Mouse (Mus musculus) lung, embryonic 14.5 days (tissue): ENCODE measurements around the gene Hbb-bh1. TPM values are rescaled to one million over a fixed set of nuclear protein-coding genes. Genes with fewer than 3 reads are reported as not detected.
"Not testable (repeated sequence)": the region's sequence is repeated elsewhere in the genome, so short reads cannot be mapped to it uniquely, and the experiment has no call there.

ENCODE experiments used
- ATAC-seq: fragments of 200-750 bp; cut with Nextera tagmentation; 2 replicates; pipeline ENCODE4 v1.8.0; 2017; ENCODE audit warnings: mild to moderate bottlenecking, moderate TSS enrichment, moderate library complexity; ENCODE audit not compliant: insufficient read depth
- DNase-seq: peaks from one replicate; pipeline ENCODE4 v3.0.0-alpha.2; 2015
- H3K27ac ChIP-seq: fragments of 300-500 bp; sonication (generic); 2 replicates; pipeline ENCODE4 v1.5.1; 2014; ENCODE audit warnings: low read depth, mild to moderate bottlenecking, moderate library complexity
- H3K27me3 ChIP-seq: fragments of 300-500 bp; sonication (generic); 2 replicates; pipeline ENCODE4 v1.6.1; 2014; ENCODE audit warnings: low read length, control low read depth; ENCODE audit not compliant: insufficient read depth
- H3K36me3 ChIP-seq: fragments of 300-500 bp; sonication (generic); 2 replicates; pipeline ENCODE4 v1.6.1; 2014; ENCODE audit warnings: control low read depth; ENCODE audit not compliant: insufficient read depth
- H3K4me1 ChIP-seq: fragments of 300-500 bp; sonication (generic); 2 replicates; pipeline ENCODE4 v1.6.1; 2014; ENCODE audit warnings: antibody characterized with exemption, control low read depth; ENCODE audit not compliant: insufficient read depth
- H3K4me2 ChIP-seq: fragments of 300-500 bp; sonication (generic); 2 replicates; pipeline ENCODE4 v1.6.1; 2014; ENCODE audit warnings: mild to moderate bottlenecking
- H3K4me3 ChIP-seq: fragments of 300-500 bp; sonication (generic); 2 replicates; pipeline ENCODE4 v1.5.1; 2014; ENCODE audit warnings: low read depth, low read length
- H3K9ac ChIP-seq: fragments of 300-500 bp; sonication (generic); 2 replicates; pipeline ENCODE4 v1.6.1; 2014
- H3K9me3 ChIP-seq: fragments of 300-500 bp; sonication (generic); 2 replicates; pipeline ENCODE4 v1.6.1; 2016; ENCODE audit warnings: low read depth, low read length, control low read depth
- CTCF ChIP-seq: IDR thresholded peaks from 2 replicates; pipeline ENCODE4 v1.5.1; 2016; ENCODE audit warnings: antibody characterized with exemption, low read depth
- WGBS: fragments of 180-500 bp; shearing (Covaris S2); extraction: QIAGEN DNeasy Blood & Tissue Kit; methylation state at CpG from one replicate; pipeline ENCODE4 v1.1.7; 2014; 5-methylcytosine and 5-hydroxymethylcytosine counted together
- polyA plus RNA-seq: library from polyadenylated mRNA; unstranded; fragments of >200 nt; fragmentation: Nextera tagmentation; extraction: Ambion mirVana; gene quantifications from 2 replicates; pipeline ENCODE4 v1.2.1, GENCODE M21; 2014

Gene Hbb-bh1
- polyA plus RNA-seq, 1 experiment from 2014 or later: 18.0 TPM

- Histone ChIP-seq H3K36me3 (no peaks in the 10 kb centered on the region), H3K4me2 (no peak overlapping the region), H3K27me3 (no peaks in the 10 kb centered on the region), H3K9me3 (no peaks in the 10 kb centered on the region), H3K9ac (no peak overlapping the region), H3K4me1 (no peaks in the 10 kb centered on the region), H3K27ac (no peak overlapping the region), H3K4me3 (no peak overlapping the region)
- TF ChIP-seq CTCF: no peak
- ATAC-seq (no peak), DNase-seq (no peak)
- 80% methylated on average over 1 of the region's 1 CpGs for WGBS
These were observed 31.6 kb downstream of the Hbb-bh1 start for GRCm38 (mm10) chr7:103811223-103811845.

- Histone ChIP-seq H3K27me3 (no peaks in the 10 kb centered on the region), H3K27ac (no peak overlapping the region), H3K9me3 (no peaks in the 10 kb centered on the region), H3K4me2 (no peak overlapping the region), H3K36me3 (no peaks in the 10 kb centered on the region), H3K4me1 (no peaks in the 10 kb centered on the region), H3K9ac (no peak overlapping the region), H3K4me3 (no peak overlapping the region)
- no peak for TF ChIP-seq CTCF
- no peak for DNase-seq
- ATAC-seq: no peak
- 71% methylated on average over 3 of the region's 3 CpGs for WGBS
These were observed 32.2 kb downstream of the Hbb-bh1 start for GRCm38 (mm10) chr7:103810746-103811145.

GRCm38 (mm10) chr7:103810296-103810695, 32.7 kb downstream of the Hbb-bh1 start:
- ATAC-seq (no peak), DNase-seq (no peak)
- Histone ChIP-seq H3K9me3 (no peaks in the 10 kb centered on the region), H3K4me1 (no peaks in the 10 kb centered on the region), H3K27me3 (no peaks in the 10 kb centered on the region), H3K4me2 (no peak overlapping the region), H3K9ac (no peak overlapping the region), H3K4me3 (no peak overlapping the region), H3K36me3 (no peaks in the 10 kb centered on the region), H3K27ac (no peak overlapping the region; the same call in 1 of the 2 replicates)
- no peak for TF ChIP-seq CTCF
- WGBS: 69% methylated on average over 1 of the region's 1 CpGs

- H3K4me1 ChIP-seq: no peaks in the 10 kb centered on the region
These were observed 33.2 kb downstream of the Hbb-bh1 start for GRCm38 (mm10) chr7:103809801-103810155.

GRCm38 (mm10) chr7:103808971-103809800, 33.8 kb downstream of the Hbb-bh1 start:
- DNase-seq (no peak), ATAC-seq (no peak)
- no peaks in the 10 kb centered on the region for H3K4me1 ChIP-seq
- no peak overlapping the region for H3K4me2 ChIP-seq
- WGBS: 31% methylated on average over 5 of the region's 5 CpGs
- no peak overlapping the region; the same call in 1 of the 2 replicates for H3K27ac ChIP-seq
- no peaks in the 10 kb centered on the region for H3K9me3 ChIP-seq
- no peaks in the 10 kb centered on the region for H3K27me3 ChIP-seq
- H3K4me3 ChIP-seq: no peak overlapping the region
- no peaks in the 10 kb centered on the region for H3K36me3 ChIP-seq
- no peak overlapping the region for H3K9ac ChIP-seq
- no peak for TF ChIP-seq CTCF

More at GRCm38 (mm10) chr7:103809801-103810155, 33.2 kb downstream of the Hbb-bh1 start:
- Histone ChIP-seq H3K27ac (no peak overlapping the region; the same call in 1 of the 2 replicates), H3K4me3 (no peak overlapping the region), H3K9ac (no peak overlapping the region), H3K36me3 (no peaks in the 10 kb centered on the region), H3K9me3 (no peaks in the 10 kb centered on the region), H3K4me2 (no peak overlapping the region), H3K27me3 (no peaks in the 10 kb centered on the region)
- ATAC-seq (no peak), DNase-seq (no peak)
- 62% methylated on average over 1 of the region's 1 CpGs for WGBS
- TF ChIP-seq CTCF: no peak

GRCm38 (mm10) chr7:103808120-103808519, 34.8 kb downstream of the Hbb-bh1 start:
- not testable (repeated sequence) for H3K4me2 ChIP-seq, H3K36me3 ChIP-seq, H3K4me3 ChIP-seq, H3K9ac ChIP-seq, DNase-seq, H3K27me3 ChIP-seq, H3K4me1 ChIP-seq, H3K27ac ChIP-seq, H3K9me3 ChIP-seq, ATAC-seq
- WGBS: 64% methylated on average over 2 of the region's 2 CpGs

- H3K27ac ChIP-seq: no peak overlapping the region
- peak; percentile 63 for TF ChIP-seq CTCF
- no peaks in the 10 kb centered on the region for H3K9me3 ChIP-seq
- ATAC-seq (no peak), DNase-seq (peak; percentile 78)
- no peak overlapping the region for H3K4me2 ChIP-seq
- H3K9ac ChIP-seq: no peak overlapping the region
- H3K27me3 ChIP-seq: no peaks in the 10 kb centered on the region
- H3K4me3 ChIP-seq: no peak overlapping the region
- no peaks in the 10 kb centered on the region for H3K4me1 ChIP-seq
- no peaks in the 10 kb centered on the region for H3K36me3 ChIP-seq
- WGBS: 66% methylated on average over 1 of the region's 1 CpGs
These were observed 36.1 kb downstream of the Hbb-bh1 start for GRCm38 (mm10) chr7:103806856-103807255.
